Mouse (Mus musculus) kidney, adult 2 months (tissue): Measurements from ENCODE around the gene Fam3c.

Experiments used
- CTCF ChIP-seq: fragments of 200-500 bp; conservative IDR thresholded peaks from 2 replicates; pipeline ENCODE4 v1.5.1; 2011; ENCODE audit warnings: low read depth, mild to moderate bottlenecking, control low read depth, low read length, moderate library complexity, mixed read lengths; ENCODE audit not compliant: insufficient read depth, insufficient read length
- POLR2A ChIP-seq: fragments of 200-500 bp; IDR thresholded peaks from one replicate; pipeline ENCODE4 v1.6.1; 2011; ENCODE audit warnings: low read depth, low read length, control low read depth

GRCm38 (mm10) chr6:22349531-22350238, 6.4 kb downstream of the Fam3c start:
- no peak for TF ChIP-seq CTCF
- TF ChIP-seq POLR2A, result no peak
